Mouse (Mus musculus): ENCODE results near the gene Srrm3. TPM values are rescaled to one million over a fixed set of nuclear protein-coding genes. Genes with fewer than 3 reads are reported as not detected.

Srrm3 gene
- polyA plus RNA-seq, 1 experiment from 2014 or later = 0.16 TPM

DNA sequence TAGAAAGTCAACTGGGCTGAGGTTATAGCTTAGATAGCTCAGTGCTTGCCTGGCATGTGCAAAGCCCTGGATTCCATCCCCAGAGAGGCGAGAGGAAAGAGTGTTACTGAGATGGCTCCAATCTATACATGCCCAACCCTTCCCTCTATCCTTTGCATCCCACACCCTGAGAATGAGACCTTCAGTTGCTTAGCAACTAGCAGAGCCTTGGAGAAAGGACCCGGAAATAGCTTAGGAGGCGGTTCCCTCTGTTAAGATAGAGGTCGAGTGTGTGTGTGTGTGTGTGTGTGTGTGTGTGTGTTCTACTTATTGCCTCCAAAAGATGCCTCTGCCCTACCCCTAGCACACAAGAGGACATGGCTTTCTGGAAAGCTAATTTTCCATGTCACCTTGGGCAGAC, 26.0 kb downstream of the Srrm3 start:
- Histone ChIP-seq H3K4me2 (ENCODE audit: low read length) (no peak overlapping the region), H3K36me3 (ENCODE audit: insufficient read depth, low read length) (no peaks in the 10 kb centered on the region), H3K4me3 (replicated peaks; ENCODE audit: low read depth, low read length) (no peak overlapping the region), H3K27ac (no peak overlapping the region), H3K27me3 (ENCODE audit: insufficient read depth, low read length) (no peaks in the 10 kb centered on the region), H3K9me3 (replicated peaks; ENCODE audit: low read length) (no peaks in the 10 kb centered on the region), H3K4me1 (replicated peaks; ENCODE audit: insufficient read depth, low read length) (peaks cover 4% of the 10 kb centered on the region; the same call in 1 of the 2 replicates), H3K9ac (ENCODE audit: low read depth, low read length) (no peak overlapping the region)
- DNase-seq (ENCODE audit: low spot score) = no peak
- 39% methylated on average over 4 of the region's 4 CpGs for WGBS
- ATAC-seq (replicated peaks; ENCODE audit: low FRiP score, low read depth) = no peak
- no peak for TF ChIP-seq CTCF (IDR thresholded peaks at IDR 0.05; ENCODE audit: low read depth)

GRCm38 (mm10) chr5:135834769-135835491, 28.2 kb downstream of the Srrm3 start:
- under 1% methylated on average over 47 of the region's 47 CpGs for WGBS
- no peak overlapping the region for H3K27ac ChIP-seq
- no peak overlapping the region for H3K9ac ChIP-seq (ENCODE audit: low read depth, low read length)

GRCm38 (mm10) chr5:135835492-135835858, 28.8 kb downstream of the Srrm3 start:
- Histone ChIP-seq H3K4me3 (replicated peaks; ENCODE audit: low read depth, low read length) (peak overlapping the region; percentile 37), H3K27ac (no peak overlapping the region), H3K27me3 (ENCODE audit: insufficient read depth, low read length) (no peaks in the 10 kb centered on the region), H3K36me3 (ENCODE audit: insufficient read depth, low read length) (no peaks in the 10 kb centered on the region), H3K9me3 (replicated peaks; ENCODE audit: low read length) (no peaks in the 10 kb centered on the region), H3K4me2 (ENCODE audit: low read length) (peak overlapping the region; percentile 76), H3K4me1 (replicated peaks; ENCODE audit: insufficient read depth, low read length) (peaks cover 4% of the 10 kb centered on the region; the same call in 1 of the 2 replicates), H3K9ac (ENCODE audit: low read depth, low read length) (no peak overlapping the region)
- DNase-seq (ENCODE audit: low spot score) = no peak
- 1% methylated on average over 12 of the region's 12 CpGs for WGBS
- peak; percentile 63; the same call in 1 of the 2 replicates for ATAC-seq (replicated peaks; ENCODE audit: low FRiP score, low read depth)
- no peak for TF ChIP-seq CTCF (IDR thresholded peaks at IDR 0.05; ENCODE audit: low read depth)

More at GRCm38 (mm10) chr5:135834769-135835491, 28.2 kb downstream of the Srrm3 start:
- Histone ChIP-seq H3K4me2 (ENCODE audit: low read length) (peak overlapping the region; percentile 76), H3K27me3 (ENCODE audit: insufficient read depth, low read length) (no peaks in the 10 kb centered on the region), H3K36me3 (ENCODE audit: insufficient read depth, low read length) (no peaks in the 10 kb centered on the region), H3K4me3 (replicated peaks; ENCODE audit: low read depth, low read length) (peak overlapping the region; percentile 37), H3K4me1 (replicated peaks; ENCODE audit: insufficient read depth, low read length) (peaks cover 4% of the 10 kb centered on the region; the same call in 1 of the 2 replicates), H3K9me3 (replicated peaks; ENCODE audit: low read length) (no peaks in the 10 kb centered on the region)
- TF ChIP-seq CTCF (IDR thresholded peaks at IDR 0.05; ENCODE audit: low read depth) = no peak
- peak; percentile 87 for ATAC-seq (replicated peaks; ENCODE audit: low FRiP score, low read depth)
- DNase-seq (ENCODE audit: low spot score) = peak; percentile 86

GRCm38 (mm10) chr5:135835981-135836380, 29.3 kb downstream of the Srrm3 start:
- Histone ChIP-seq H3K9ac (ENCODE audit: low read depth, low read length) (no peak overlapping the region), H3K9me3 (replicated peaks; ENCODE audit: low read length) (no peaks in the 10 kb centered on the region), H3K27ac (no peak overlapping the region), H3K4me3 (replicated peaks; ENCODE audit: low read depth, low read length) (no peak overlapping the region), H3K27me3 (ENCODE audit: insufficient read depth, low read length) (no peaks in the 10 kb centered on the region), H3K4me1 (replicated peaks; ENCODE audit: insufficient read depth, low read length) (peaks cover 4% of the 10 kb centered on the region; the same call in 1 of the 2 replicates), H3K4me2 (ENCODE audit: low read length) (peak overlapping the region; percentile 76), H3K36me3 (ENCODE audit: insufficient read depth, low read length) (no peaks in the 10 kb centered on the region)
- DNase-seq (ENCODE audit: low spot score) = peak; percentile 16
- ATAC-seq (replicated peaks; ENCODE audit: low FRiP score, low read depth) = peak; percentile 56
- TF ChIP-seq CTCF (IDR thresholded peaks at IDR 0.05; ENCODE audit: low read depth) = no peak
- 20% methylated on average over 12 of the region's 12 CpGs for WGBS

- no peak for ATAC-seq (replicated peaks; ENCODE audit: low FRiP score, low read depth)
- 72% methylated on average over 6 of the region's 6 CpGs for WGBS
Measured at GRCm38 (mm10) chr5:135841651-135842050, 35.0 kb downstream of the Srrm3 start.

GRCm38 (mm10) chr5:135843418-135843817, 36.7 kb downstream of the Srrm3 start:
- H3K9ac ChIP-seq (ENCODE audit: low read depth, low read length) = no peak overlapping the region
- 21% methylated on average over 5 of the region's 5 CpGs for WGBS
- H3K4me1 ChIP-seq (replicated peaks; ENCODE audit: insufficient read depth, low read length) = no peaks in the 10 kb centered on the region
- TF ChIP-seq CTCF (IDR thresholded peaks at IDR 0.05; ENCODE audit: low read depth) = no peak
- H3K27ac ChIP-seq = no peak overlapping the region
- no peak for ATAC-seq (replicated peaks; ENCODE audit: low FRiP score, low read depth)
- H3K4me2 ChIP-seq (ENCODE audit: low read length) = no peak overlapping the region
- H3K27me3 ChIP-seq (ENCODE audit: insufficient read depth, low read length) = no peaks in the 10 kb centered on the region
- H3K36me3 ChIP-seq (ENCODE audit: insufficient read depth, low read length) = no peaks in the 10 kb centered on the region
- H3K9me3 ChIP-seq (replicated peaks; ENCODE audit: low read length) = no peaks in the 10 kb centered on the region
- DNase-seq (ENCODE audit: low spot score) = peak; percentile 70
- no peak overlapping the region for H3K4me3 ChIP-seq (replicated peaks; ENCODE audit: low read depth, low read length)

More at GRCm38 (mm10) chr5:135841651-135842050, 35.0 kb downstream of the Srrm3 start:
- Histone ChIP-seq H3K9me3 (replicated peaks; ENCODE audit: low read length) (no peaks in the 10 kb centered on the region), H3K9ac (ENCODE audit: low read depth, low read length) (no peak overlapping the region), H3K4me1 (replicated peaks; ENCODE audit: insufficient read depth, low read length) (no peaks in the 10 kb centered on the region), H3K4me2 (ENCODE audit: low read length) (no peak overlapping the region), H3K27ac (no peak overlapping the region), H3K27me3 (ENCODE audit: insufficient read depth, low read length) (no peaks in the 10 kb centered on the region), H3K36me3 (ENCODE audit: insufficient read depth, low read length) (no peaks in the 10 kb centered on the region), H3K4me3 (replicated peaks; ENCODE audit: low read depth, low read length) (no peak overlapping the region)
- no peak for DNase-seq (ENCODE audit: low spot score)
- TF ChIP-seq CTCF (IDR thresholded peaks at IDR 0.05; ENCODE audit: low read depth) = no peak

Data from kidney, postnatal 0 days (tissue).